Mouse (Mus musculus): Measurements from ENCODE around the gene Pigz.

DNA sequence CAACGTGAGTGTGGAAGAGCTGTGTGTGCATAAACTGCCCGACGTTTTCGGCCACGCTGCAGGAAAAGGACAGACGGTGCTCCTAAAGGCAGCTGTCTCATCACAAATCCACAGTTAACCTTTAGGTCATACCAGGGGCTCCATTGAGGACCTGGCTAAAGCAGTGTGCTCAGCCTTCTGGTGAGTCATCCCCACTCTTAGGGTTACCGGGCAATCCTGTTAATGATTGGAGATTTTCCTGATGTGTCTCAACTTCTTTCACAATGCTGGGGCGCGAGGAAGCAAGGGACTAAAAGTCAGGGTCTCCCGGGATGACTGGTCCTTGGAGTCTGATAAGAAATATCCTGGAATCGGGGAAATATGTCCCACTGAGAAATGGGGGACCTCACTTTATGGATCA, 15.9 kb upstream of the Pigz start:
- TF ChIP-seq POLR2A (IDR thresholded peaks at IDR 0.05; ENCODE audit: borderline replicate concordance, extremely low read depth, low read depth, low read length) = no peak
- TF ChIP-seq CTCF (IDR thresholded peaks at IDR 0.05; ENCODE audit: insufficient read depth, low read length) = no peak

Measured in lung, adult 2 months (tissue).